Mouse (Mus musculus): ENCODE measurements at regions not wholly inside any gene's neighbourhood (a gene's known extent, or its start where the extent isn't known, plus 50 kb on each side); places are given as distances from the start of the nearest gene placed in this dataset.

DNA sequence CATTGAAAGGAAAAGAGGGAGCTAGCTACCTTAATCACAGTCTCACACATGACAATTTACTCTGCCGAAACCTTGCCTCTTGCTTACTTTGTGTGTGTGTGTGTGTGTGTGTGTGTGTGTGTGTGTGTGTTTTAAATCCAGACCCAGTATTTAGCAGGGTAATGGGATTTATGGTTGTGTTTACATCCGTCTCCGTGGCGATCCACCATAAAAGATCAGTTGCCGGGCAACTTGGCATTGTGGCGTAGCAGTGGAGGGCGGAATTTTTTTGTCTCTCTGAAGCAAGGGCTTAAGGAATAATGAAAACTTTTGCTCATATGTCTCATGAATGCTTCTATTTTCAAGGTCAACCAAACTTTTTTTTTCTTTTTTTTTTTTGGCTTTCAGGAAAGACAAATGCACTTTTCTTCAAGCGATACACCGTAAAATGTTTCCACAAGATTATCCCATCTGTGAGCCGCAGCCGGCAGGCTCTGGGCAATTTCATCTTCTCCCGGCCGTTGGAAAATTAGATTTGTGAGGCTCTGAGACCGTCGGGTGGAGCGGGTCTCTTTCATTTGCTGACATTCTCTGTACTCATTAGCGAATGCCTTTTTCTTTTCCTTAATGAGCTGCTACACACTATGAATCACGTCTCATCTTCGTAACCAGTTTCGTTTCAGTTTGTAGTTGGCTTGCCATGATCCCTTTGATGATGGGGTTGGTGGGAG, 53.9 kb upstream of the Ptch1 start:
- DNase-seq (ENCODE audit: low read depth): no peak

DNA sequence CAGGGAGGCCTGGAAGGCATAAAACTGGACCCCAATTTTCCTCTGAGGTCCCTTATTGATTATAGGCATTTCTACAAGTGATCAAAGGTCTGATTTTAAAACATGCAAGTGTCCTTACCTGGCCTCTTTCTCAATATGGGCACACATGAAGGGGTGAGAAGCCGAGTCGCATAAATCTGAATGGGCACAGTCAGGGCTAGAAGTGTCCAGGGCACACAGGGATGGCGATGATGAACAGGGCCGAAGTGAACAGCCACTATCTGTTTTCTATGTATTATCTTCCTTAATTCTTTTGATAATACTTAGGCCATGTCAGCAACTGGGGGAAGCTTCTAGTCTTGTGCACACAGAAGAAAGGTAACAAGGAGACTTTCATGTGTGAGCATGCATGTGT, 54.5 kb upstream of the Ptch1 start:
- no peak for DNase-seq (ENCODE audit: low read depth)

DNA sequence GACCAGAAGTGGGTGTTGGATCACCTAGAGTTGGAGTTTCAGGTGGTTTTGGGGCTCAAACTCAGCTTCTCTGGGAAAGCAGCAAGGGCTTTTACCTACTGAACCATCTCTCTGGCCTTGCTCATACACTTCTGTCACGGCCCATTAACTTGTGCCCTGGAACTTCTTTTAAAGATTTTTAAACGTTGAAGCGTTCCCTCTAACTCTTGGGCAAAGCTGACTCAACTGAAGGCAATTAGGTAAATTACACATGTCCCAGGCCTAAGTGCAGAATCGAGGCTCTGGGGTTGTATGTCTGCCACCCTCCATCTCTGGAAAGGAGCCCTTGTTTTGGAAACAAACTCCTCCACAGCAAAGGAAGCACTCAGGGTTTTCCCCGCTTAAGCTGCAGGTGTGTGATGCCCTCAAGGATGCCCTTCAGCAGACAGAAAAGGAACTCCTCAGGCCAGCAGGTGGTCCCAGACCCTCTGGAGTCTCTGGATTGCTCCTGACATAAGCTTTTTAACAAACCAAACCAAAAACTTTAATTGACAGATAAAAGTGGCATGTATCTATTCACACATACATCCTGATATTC, 58.5 kb upstream of the Ptch1 start:
- no peak for DNase-seq (ENCODE audit: low read depth)

DNA sequence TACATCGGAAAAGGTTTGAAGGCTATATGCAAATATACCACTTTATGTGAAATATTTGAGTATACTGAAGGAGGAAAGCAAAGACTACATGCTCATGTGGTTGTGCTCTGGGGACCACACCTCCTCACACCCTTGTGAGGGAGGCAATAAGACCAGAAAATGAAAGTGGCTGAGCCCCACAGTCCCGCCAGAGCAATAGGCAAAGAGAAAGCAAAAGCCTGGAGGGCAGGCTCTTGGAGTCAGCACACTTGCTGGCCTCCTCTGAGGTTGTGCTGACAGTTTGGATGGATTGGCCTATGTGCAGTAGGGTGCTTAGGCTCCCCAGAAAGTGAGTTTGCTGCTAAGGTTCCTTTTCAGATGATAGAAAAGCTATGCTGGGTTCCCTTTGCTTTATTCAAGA, 60.9 kb upstream of the Ptch1 start:
- DNase-seq (ENCODE audit: low read depth): peak; percentile 20

DNA sequence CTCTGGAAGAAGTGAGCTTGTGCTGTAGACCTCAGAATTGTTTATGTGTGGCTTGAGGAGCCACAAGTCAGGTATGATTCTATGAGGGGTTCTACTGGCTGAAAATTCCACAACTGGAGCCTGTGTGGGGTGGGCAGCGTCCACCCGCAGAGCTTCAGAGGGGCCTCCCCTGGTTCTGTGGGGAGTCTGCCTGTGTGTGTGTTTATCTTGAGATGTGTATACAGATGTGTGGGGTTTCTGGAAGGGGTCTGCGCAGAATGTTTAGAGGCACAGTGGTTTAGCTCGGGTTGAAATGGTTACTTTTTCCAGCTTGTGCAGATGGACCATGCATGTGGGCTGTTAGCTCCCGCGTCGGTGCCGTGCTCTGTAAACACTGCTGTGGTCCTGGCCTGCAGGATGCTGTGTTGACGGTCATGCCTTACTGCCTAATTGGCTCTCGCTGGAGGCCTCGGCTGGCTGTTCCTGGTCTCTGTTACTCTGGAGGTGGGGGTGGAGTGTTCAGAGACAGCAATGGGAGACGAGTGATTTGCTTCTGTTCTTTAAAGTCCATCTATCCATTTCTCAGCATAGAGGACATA, 68.3 kb upstream of the Ptch1 start:
- DNase-seq (ENCODE audit: low read depth): no peak

DNA sequence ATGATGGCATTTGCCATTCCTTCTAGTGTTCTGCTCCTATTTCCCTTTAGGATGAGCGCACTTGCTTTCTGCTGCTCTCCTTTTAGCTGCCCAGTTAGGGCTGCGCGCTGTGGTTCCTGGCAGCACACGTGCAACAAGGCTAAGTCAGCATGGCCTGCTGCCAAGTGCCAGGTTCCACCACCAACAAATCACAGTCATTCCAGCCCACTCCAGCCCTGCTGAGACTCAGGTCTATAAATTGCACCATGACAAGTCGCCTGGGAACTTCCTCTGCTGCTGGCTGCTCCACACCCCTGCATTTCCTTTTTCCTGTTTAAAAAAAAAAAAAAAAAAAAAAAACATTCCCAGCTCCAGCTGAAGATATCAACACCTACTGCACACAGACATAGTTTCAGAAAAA, 69.2 kb upstream of the Ptch1 start:
- peak; percentile 18 for DNase-seq (ENCODE audit: low read depth)

DNA sequence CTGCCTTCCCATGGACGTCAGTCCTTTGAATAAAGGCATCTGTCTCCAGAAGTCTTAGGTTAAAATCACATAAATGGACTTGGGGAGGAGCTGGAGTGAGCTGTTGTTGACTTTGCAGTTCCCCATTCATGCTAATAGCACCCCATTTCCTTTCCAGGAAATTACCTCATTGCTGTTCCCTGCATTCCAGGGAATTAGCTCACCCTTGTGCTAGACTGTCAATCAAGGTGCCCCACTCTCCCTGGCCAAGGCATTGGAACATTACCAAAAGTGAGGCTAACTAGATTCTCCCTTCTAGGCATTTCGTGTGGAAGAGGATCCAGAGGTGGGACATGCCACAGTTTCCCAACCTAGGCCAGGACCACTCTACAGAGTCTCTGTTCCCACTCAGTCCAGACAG, 70.0 kb upstream of the Ptch1 start:
- no peak for DNase-seq (ENCODE audit: low read depth)

DNA sequence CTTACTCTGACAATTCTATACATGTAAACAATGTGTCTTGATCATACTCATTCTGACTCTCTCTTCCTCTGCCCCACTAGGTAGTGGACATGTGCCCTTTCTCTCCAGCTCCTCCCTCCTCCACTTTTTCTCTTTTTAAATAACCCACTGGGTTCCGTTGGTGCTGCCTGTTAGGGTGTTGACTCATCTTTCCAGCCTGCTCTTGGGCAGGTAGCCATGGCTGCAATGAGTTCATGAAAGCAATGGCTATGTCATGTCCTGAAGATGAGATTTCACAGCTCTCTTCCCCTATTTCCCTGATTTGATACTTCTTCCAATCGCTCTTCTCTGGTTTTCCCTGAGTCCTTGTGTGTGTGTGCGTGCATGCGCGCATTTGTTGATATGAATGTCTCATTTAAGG, 70.9 kb upstream of the Ptch1 start:
- DNase-seq (ENCODE audit: low read depth): peak; percentile 11

DNA sequence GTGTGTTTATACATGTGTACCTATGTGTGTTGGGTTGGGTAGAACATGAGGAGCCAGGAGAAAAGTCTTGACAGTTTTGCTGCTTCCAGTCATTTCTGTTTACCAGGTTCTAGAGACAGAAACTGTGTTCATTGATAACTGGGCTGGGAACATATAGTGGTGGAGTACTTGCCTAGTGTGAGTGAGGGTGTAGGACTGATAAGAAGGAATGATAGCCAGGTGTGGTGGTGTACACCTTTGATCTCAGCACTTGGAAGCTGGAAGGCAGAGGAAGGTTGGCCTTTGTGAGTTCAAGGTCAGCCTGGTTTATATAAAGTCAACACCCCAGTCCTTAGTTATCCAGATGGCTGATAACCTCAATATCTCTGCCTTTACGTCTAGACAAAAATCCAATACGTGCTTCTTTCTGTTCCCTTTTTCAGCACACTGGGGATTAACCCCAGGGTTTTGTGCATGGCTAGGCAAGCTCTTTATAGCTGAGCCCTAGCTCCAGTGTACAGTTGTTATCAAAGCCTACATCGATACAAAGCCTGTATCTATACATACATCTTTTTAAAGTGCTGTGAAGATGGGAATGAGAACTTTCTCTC, 75.8 kb upstream of the Ptch1 start:
- no peak for DNase-seq (ENCODE audit: low read depth)

DNA sequence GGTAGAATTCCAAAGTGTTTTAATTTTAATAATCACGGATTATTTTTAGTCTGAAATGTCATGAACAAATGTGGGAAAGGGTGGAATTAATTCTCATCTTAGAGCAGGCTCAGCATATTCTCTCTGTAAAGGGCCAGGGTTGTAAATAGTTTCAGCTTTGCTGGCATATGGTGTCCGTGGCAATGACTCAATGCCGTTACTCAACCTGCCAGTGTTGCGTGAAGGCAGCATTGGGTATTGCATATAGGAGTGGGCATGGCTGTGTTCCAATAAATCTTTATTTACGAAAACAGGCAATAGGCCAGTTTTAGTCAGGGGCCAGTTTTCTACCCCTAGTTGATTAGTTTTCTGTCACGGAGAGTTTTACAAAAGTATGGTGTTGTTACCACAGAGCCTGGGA, 81.1 kb upstream of the Ptch1 start:
- peak; percentile 5 for DNase-seq (ENCODE audit: low read depth)

DNA sequence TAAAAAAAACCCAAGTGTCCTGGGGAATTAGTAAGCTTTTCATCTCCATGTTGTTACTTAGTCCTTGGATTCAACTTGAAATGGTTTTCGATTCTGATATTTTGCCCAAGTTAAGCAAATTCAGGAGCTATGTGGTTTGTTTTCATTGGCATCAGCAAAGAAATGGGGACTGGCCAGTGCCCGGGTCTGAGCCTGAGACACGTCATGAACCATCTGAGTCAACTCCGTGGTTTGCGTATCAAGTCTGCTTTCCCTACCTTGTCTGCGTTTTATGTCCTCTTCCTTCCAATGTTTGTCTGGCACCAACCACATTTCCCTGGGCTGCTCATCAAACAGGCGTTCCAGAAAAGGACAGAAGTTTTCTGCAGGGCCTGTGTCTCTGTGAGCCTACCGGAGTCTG, 83.7 kb upstream of the Ptch1 start:
- DNase-seq (ENCODE audit: low read depth): peak; percentile 22

DNA sequence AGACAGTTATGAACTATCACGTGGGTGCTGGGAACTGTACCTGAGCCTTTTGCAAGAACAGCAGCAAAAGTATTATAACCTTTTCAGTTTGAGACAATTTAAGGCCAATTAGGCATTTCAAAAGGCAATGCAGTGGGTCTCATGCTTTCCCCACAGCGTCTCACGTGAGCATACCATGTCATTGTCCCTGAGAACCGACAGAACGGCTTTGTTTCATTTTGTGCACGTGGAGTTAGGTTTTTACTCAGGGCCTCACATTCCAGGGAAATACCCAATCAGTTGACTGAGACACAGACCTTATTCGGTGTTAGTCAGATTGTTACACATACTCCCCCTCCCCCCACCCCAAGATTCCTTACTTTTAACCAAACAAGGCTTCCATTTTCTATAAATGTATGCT, 86.0 kb upstream of the Ptch1 start:
- DNase-seq (ENCODE audit: low read depth): no peak

DNA sequence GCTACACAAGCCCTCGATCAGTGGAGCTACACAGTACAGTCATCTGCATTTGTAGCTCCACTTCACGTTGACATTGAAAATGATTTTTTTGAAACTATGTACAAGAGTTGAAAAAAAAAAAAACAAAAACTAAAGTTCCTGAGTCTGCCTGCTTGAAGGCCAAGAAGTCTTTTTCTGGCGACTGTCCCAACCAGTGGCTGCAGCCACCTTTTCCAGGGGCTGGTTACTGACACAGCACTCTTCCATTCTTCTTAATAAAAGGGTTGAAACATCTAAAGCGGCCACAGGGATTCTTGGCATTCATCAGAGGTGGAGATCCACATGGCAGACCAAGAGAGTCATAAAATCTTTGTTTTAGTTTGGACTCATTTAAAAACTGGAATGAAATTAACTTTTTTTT, 87.0 kb upstream of the Ptch1 start:
- no peak for DNase-seq (ENCODE audit: low read depth)

DNA sequence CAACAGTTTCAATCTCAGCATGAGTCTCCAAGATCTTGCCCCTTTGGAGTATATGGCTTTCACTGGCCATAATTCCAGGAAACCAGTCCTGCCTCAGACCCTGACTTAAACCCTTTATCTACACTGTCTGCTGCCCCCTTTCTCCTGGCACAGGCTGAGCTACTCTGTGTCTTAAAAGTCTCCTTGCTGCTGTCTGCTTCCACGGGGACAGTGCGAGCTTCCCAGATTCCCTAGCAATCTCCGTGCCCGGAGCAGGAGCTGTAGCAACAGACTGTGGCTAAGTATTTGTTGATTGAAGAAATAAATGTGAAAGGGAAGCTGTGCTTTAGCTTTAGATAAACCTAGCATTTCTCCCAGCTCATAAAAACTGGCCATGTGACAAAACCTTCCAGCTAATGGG, 95.2 kb upstream of the Ptch1 start:
- no peak for DNase-seq (ENCODE audit: low read depth)

DNA sequence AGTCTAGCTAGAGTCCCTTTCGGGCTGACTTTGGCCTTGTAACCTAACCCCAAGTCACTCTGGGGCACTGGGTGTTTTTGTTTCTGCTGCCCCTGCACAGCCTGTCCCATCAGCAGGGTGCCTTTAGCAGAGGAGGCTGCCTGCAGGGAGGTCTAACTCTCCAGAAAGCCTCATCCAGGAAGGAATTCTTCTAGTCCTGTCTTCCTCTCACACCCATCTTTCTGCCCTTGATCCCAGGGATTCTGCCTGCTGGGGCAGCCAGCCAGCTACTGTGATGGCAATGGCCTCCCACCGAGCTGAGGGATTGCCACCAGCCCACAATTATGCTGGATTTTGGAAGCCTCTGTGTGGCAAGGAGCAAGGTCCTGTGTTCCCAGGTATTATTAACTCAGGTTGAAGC, 95.6 kb upstream of the Ptch1 start:
- DNase-seq (ENCODE audit: low read depth): no peak

DNA sequence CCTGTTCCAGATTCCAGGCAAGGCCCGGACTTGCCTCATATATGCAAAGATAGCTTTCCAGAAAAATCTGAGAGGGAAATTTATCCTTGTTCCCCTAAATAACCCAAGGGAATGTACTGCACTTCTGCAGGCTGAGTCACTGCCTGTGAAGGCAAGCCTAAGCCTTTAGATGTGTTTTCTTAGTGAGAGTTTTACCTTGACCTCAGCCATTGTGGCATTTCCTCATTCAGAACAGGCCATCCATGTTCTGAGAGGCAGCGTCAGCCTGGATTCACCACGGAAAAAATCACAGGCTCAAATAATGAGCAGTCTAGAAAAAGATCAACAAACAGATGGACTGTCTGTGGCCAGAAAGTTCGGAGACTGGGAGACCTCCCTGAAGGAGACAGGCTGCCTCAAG, 99.0 kb upstream of the Ptch1 start:
- DNase-seq (ENCODE audit: low read depth): no peak

DNA sequence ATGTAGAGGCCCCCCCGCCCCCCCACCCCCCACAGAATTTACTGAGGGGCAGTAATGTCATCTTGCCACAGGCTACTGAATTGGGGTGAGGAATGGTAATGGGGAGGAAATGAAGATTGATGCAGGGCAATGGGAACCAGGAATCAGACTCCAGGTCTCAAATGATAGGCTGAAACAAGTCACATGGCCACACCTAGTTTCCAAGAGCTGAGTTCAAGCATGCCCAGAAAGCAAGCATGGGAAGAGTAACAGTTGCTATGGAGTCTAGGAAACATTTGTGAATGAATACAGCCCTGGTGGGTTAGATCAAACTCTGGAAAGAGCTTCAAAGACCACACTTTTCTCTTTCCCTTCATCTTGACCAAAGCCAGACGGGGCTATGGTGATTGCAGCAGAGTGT, 104.3 kb upstream of the Ptch1 start:
- DNase-seq (ENCODE audit: low read depth): no peak

DNA sequence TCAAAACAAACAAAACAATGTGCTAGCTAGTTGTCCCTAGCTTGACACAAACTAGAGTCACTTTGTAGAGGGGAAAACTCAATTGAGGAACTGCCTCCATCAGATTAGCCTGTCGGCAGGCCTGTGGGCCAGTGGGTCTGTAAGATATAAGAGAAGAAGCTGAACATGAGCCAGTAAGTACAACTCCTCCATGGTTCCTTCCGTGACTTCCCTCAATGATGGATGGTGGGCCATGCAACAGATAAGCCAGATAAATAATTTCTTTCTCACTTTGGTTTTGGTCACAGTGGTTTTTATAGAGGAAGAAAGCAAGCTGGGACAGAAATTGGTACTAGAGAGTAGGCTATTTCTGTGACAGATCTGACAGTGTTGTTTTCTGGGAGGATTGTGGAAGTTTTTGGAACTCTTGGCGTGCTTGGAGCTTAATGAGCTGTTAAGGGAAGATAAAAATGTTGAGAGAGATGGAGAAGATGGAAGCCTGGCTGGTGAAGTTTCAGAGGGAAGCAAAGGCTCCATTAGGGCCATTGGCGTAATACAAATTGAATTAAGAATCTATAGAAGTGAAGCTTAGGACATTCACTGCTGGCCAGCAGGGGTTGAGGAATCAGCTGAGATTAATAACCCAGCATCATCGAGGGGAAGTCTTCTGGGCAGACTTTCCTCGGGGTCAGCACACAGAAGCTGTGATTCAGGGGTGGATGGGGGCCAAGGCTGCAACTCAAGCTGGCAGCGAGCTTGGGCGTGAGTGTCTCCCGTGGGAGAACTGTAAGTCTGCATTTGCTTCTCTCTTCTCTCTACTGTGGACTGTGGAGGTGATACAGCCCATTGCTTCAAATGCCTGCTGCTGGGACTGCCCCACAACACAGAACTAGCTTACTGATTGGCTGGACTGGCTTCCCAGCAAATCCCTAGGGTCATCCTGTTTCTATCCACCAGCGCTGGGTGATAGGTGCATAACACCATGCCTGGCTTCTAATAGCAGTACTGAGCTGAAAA, 105.2 kb upstream of the Ptch1 start:
- no peak for DNase-seq (ENCODE audit: low read depth)

DNA sequence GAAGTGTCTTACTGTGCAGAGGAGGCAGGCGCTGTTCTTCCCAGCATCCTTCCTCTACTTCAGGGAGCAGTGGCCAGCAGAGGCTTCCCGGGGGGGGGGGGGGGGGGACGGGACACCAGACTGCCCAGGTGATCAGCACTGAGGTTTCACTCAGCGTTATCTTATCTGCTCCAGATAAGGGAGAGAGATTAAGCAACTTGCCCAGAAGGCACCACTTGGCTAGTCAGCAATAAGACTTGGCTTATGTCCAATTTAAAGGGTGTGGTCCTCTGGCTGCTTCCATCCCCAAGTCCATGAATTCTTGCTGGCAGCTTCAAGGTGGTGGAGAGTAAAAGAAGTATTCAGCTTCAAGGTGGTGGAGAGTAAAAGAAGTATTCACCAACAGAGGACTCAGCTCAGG, 108.9 kb upstream of the Ptch1 start:
- DNase-seq (ENCODE audit: low read depth): peak; percentile 3

DNA sequence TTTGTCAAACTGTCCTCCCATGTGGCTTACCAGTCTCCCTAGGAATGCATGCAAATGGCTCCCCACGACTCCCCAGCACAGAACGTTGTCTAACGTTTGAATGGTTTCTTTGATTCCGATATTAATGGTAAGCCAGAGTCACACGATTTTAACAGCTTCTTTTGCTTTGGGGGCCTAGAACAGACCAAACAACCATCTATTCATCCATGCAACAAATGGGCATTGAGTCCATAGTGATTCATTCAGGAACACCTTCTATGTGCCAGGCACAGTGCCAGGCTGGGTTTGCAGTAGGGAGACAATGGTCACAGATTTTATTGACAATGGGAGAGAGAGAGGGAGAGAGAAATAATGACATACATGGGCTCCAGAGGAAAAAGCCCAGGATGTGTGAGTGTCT, 118.6 kb upstream of the Ptch1 start:
- no peak for DNase-seq (ENCODE audit: low read depth)

DNA sequence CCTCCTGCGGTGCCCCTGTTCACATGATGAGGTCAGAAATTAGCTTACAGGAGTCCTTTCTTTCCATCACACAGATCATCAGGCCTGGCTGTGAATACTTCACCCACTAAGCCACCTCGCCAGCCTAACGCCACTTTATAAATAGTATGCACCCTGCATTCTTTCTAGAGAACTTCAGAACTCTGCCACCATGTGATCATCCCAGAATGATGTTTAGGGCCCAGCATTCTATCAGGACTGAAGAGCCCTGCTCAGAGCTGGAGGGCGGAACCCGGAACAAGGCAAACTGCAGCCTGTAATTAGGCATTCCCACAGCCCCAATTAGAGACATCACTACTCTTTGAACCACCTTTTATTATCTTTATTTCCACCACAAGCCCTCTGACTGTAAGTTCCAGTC, 120.2 kb upstream of the Ptch1 start:
- no peak for DNase-seq (ENCODE audit: low read depth)

DNA sequence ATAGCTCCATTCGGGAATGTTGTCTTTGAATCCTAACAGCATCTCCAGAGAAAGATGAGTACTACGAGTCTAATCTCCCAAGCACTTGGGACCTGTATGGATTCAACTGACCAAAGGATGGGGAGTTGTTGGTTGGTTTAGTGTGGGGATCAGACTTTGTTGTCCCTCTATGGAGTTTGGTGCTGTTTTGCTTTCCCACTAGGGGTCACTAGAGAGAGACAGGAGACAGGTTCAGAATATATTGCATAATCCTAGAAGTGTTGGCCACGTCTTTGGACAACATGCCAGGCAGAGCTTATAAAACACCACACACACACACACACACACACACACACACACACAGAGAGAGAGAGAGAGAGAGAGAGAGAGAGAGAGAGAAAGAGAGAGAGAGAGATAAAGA, 118.6 kb upstream of the Ercc6l2 start:
- peak; percentile 70 for DNase-seq (ENCODE audit: low read depth)
